Mouse (Mus musculus) heart, adult 2 months (tissue): ENCODE results near the gene Kank2. TPM values are rescaled to one million over a fixed set of nuclear protein-coding genes. Genes with fewer than 3 reads are reported as not detected.

Source experiments
- DNase-seq, 2 experiments: peaks; one replicate each; pipeline ENCODE4 v3.0.0; 2021
- H3K27ac ChIP-seq: fragments of 200-600 bp; 2 replicates; pipeline ENCODE4 v1.8.1; 2022
- H3K27me3 ChIP-seq: fragments of 200-500 bp; 2 replicates; pipeline ENCODE4 v1.6.1; 2012; ENCODE audit warnings: mild to moderate bottlenecking, low read length, inconsistent platforms, mixed read lengths; ENCODE audit not compliant: control insufficient read depth, insufficient read depth
- H3K36me3 ChIP-seq: fragments of 200-500 bp; 2 replicates; pipeline ENCODE4 v1.6.1; 2012; ENCODE audit warnings: low read length, inconsistent platforms; ENCODE audit not compliant: control insufficient read depth, insufficient read depth
- H3K4me1 ChIP-seq: fragments of 200-500 bp; 2 replicates; pipeline ENCODE4 v1.6.1; 2011; ENCODE audit warnings: low read length; ENCODE audit not compliant: control insufficient read depth, insufficient read depth
- H3K4me3 ChIP-seq: fragments of 200-600 bp; 2 replicates; pipeline ENCODE4 v1.8.1; 2022
- H3K79me2 ChIP-seq: fragments of 200-500 bp; replicated peaks from 2 replicates; pipeline ENCODE4 v1.6.1; 2012; ENCODE audit warnings: mild to moderate bottlenecking, inconsistent platforms, low read length, moderate library complexity, mixed read lengths; ENCODE audit not compliant: control insufficient read depth, insufficient read depth
- H3K9ac ChIP-seq: fragments of 200-500 bp; 2 replicates; pipeline ENCODE4 v1.6.1; 2012; ENCODE audit warnings: low read depth, mild to moderate bottlenecking, control low read depth, inconsistent platforms, low read length, mixed read lengths
- CTCF ChIP-seq: fragments of 200-600 bp; IDR thresholded peaks from 2 replicates; pipeline ENCODE4 v1.8.1; 2022; ENCODE audit warnings: antibody characterized with exemption, mild to moderate bottlenecking, moderate library complexity
- EP300 ChIP-seq: fragments of 200-500 bp; IDR thresholded peaks from 2 replicates; pipeline ENCODE4 v1.6.1; 2011; ENCODE audit warnings: low read depth, low read length, control low read depth; ENCODE audit not compliant: insufficient read depth
- POLR2A ChIP-seq: fragments of 200-500 bp; IDR thresholded peaks from 2 replicates; pipeline ENCODE4 v1.6.1; 2011; ENCODE audit warnings: mild to moderate bottlenecking, low read depth, low read length, control low read depth; ENCODE audit not compliant: insufficient read depth
- WGBS: fragments of 180-500 bp; shearing (Covaris S2); methylation state at CpG from one replicate; pipeline ENCODE4 v1.1.7; 2018; 5-methylcytosine and 5-hydroxymethylcytosine counted together
- intact Hi-C: fragments of 180-260 bp; cut with DNase I; formaldehyde crosslinking; loops from one replicate; pipeline ENCODE4 v1.15.1; 2025
- polyA plus RNA-seq: library from polyadenylated mRNA; depleted of rRNA; stranded (reverse); fragments of >200 nt; gene quantifications from 2 replicates; pipeline ENCODE4 v1.2.3, GENCODE M21; 2012
- total RNA-seq, 2 experiments: library from RNA; stranded (reverse); gene quantifications; 2 replicates each; pipeline ENCODE4 v1.2.3; 2021

Kank2 gene
- total and polyA plus RNA-seq, 3 experiments: 45.3 to 62.9 (median 57.3) TPM

DNA sequence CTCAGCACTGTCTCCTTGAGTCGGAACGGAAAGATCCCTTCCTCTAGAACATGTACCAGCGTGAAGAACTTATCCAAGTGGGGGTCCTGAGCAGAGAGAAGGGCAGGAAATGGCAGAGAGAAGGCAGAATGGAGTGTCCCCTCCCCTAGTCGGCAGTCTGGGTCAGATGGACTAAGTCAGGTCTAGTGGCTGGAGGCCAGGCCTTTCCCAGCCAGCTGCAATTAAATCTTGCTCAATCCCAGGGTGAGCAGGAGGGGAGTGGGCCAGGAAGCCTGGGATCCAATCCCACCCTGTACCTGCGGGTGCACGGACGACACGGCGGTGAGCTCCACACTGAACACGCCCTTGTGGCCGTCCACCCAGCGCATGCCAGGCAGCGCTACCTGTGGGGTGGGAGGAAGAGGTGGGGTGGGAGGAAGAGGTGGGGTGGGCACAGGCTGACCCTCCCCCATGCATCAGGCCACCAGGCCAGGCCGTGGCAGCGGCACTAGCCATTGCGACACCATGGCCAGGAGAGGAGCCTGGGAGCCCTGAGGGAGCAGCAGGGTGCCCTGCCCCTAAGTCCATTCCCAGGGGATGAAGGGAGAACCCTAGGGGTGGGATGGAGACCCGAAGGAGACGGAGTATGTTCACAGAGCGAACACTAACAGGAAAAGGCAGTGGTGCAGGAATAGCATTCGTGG, 33.2 kb upstream of the Kank2 start:
- peak; percentile 19 to 51 for DNase-seq
- H3K79me2 ChIP-seq: no peaks in the 10 kb centered on the region

DNA sequence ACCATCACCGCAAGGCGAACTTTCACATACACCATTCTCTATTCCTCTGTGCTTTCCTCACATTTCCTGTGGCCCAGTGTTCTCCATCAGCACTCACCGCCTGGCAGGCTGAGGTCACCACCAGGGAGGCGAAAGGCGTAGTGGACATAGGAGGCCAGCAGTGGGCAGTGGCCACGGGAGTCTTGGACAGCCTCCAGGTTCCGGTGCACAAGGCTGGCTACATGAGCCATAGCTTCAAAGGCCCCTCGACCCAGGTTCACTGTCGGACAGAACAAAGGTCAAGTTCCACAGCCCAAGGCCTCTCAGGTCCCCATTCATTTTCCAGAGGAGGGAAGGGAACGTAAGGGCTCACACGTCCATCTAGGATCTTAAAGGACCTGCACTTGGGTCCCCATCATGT, 32.4 kb upstream of the Kank2 start:
- H3K36me3 ChIP-seq: no peaks in the 10 kb centered on the region
- intact Hi-C loops: no loop called here
- WGBS: 78% methylated on average over 11 of the region's 11 CpGs
- DNase-seq: no peak
- H3K27ac ChIP-seq: no peak overlapping the region
- no peaks in the 10 kb centered on the region for H3K79me2 ChIP-seq
- no peaks in the 10 kb centered on the region; the same call in 1 of the 2 replicates for H3K4me1 ChIP-seq
- no peak for TF ChIP-seq EP300
- no peak for TF ChIP-seq CTCF
- TF ChIP-seq POLR2A: no peak
- no peaks in the 10 kb centered on the region for H3K27me3 ChIP-seq
- H3K9ac ChIP-seq: no peak overlapping the region
- no peak overlapping the region for H3K4me3 ChIP-seq

More for the DNA sequence above, 33.2 kb upstream of the Kank2 start:
- Histone ChIP-seq H3K27ac (no peak overlapping the region), H3K4me3 (no peak overlapping the region), H3K9ac (no peak overlapping the region), H3K27me3 (no peaks in the 10 kb centered on the region), H3K36me3 (no peaks in the 10 kb centered on the region), H3K4me1 (no peaks in the 10 kb centered on the region; the same call in 1 of the 2 replicates)
- intact Hi-C loops: no loop called here
- no peak for TF ChIP-seq EP300
- TF ChIP-seq CTCF: no peak
- WGBS: 86% methylated on average over 20 of the region's 20 CpGs

DNA sequence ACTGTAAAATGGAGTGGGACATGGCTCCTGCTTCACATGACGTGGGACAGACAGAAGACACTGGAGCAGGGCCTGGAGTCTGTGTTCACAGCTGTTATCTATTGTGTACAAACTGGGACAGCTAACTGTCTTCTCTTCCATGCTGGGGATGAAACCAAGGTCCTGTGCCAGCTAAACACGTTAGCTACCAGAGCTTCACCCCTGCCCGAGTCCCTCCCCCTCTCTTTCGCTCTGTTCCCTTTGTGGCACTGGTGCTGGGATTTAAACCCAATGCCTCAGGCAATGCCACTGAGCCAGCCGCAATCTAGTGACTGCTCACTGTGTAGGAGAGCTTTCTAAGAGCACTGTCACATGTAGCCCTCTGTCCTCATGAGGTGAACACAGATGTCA, 31.9 kb upstream of the Kank2 start:
- intact Hi-C loops: no loop called here
- Histone ChIP-seq H3K27ac (no peak overlapping the region), H3K79me2 (no peaks in the 10 kb centered on the region), H3K4me3 (no peak overlapping the region), H3K27me3 (no peaks in the 10 kb centered on the region), H3K36me3 (no peaks in the 10 kb centered on the region), H3K4me1 (no peaks in the 10 kb centered on the region; the same call in 1 of the 2 replicates), H3K9ac (no peak overlapping the region)
- WGBS: 87% methylated on average over 5 of the region's 5 CpGs
- no peak for TF ChIP-seq POLR2A
- TF ChIP-seq EP300: no peak
- TF ChIP-seq CTCF: no peak
- DNase-seq: no peak

DNA sequence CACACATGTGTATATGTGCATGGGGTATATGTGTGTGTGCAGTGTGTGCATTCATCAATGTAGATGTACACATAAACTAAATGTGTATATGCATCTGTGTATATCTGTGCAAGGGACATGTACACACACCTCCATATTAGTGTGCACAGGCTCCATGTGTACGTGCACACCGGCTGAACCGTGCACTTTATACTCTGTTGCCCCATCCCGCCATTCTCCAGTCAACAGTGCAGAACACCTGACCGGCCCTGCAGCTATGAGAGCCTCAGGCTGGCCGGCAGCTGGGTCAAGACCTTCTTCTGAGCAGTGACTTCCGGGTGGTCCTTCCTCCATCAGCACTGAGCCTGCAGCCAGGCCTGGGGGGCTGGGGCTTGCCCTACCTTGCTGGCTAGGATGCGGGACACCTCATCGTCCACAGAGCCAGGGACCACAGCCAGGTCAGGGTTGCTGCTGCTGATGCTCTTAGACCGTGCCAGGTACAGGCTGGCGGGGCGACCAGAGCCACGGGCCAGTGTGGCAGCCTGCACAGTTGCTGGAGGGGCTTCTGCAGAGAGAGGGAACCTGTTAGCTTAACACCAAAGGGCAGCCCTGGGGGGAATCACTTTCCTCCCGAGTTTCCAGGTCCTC, 31.4 kb upstream of the Kank2 start:
- intact Hi-C loops: loop anchor here (10.0 kb wide), 1 partner anchor 45 kb away; no protein-coding TSS in a partner anchor
- DNase-seq: peak in 1 of 2 experiments; percentile 20
- no peak overlapping the region for H3K27ac ChIP-seq
- no peaks in the 10 kb centered on the region for H3K79me2 ChIP-seq
- no peak for TF ChIP-seq POLR2A
- TF ChIP-seq CTCF: no peak
- TF ChIP-seq EP300: no peak
- no peaks in the 10 kb centered on the region for H3K36me3 ChIP-seq
- WGBS: 88% methylated on average over 14 of the region's 14 CpGs
- no peaks in the 10 kb centered on the region for H3K4me1 ChIP-seq
- H3K4me3 ChIP-seq: no peak overlapping the region
- no peak overlapping the region for H3K9ac ChIP-seq
- no peaks in the 10 kb centered on the region for H3K27me3 ChIP-seq

DNA sequence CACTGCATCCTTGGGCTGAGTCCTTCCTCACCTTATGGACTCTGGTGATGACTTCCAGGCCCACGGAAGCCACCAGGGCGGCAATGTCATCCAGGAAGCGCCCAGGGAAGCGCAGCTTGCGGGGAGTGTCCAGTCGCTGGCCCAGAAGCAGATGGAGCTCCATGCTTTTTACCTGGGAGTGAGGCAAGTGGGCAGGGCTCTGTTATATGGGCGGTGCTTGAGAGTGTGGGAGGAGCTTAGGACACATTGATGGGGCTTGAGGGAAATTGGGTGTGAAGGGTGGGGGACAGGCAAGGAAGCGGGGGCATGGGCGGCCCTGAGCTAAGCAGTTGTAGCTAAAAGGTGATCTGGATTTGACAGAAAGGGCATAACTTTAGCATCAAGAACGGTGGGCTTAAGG, 25.8 kb upstream of the Kank2 start:
- intact Hi-C loops: loop anchor here (10.0 kb wide), 1 partner anchor 50 kb away; no protein-coding TSS in a partner anchor
- no peaks in the 10 kb centered on the region for H3K36me3 ChIP-seq
- H3K4me1 ChIP-seq: no peaks in the 10 kb centered on the region
- TF ChIP-seq POLR2A: no peak
- TF ChIP-seq EP300: no peak
- no peak for TF ChIP-seq CTCF
- DNase-seq: no peak
- no peak overlapping the region for H3K27ac ChIP-seq
- WGBS: 81% methylated on average over 10 of the region's 10 CpGs
- H3K79me2 ChIP-seq: no peaks in the 10 kb centered on the region
- no peak overlapping the region for H3K4me3 ChIP-seq
- H3K9ac ChIP-seq: no peak overlapping the region
- no peaks in the 10 kb centered on the region for H3K27me3 ChIP-seq

DNA sequence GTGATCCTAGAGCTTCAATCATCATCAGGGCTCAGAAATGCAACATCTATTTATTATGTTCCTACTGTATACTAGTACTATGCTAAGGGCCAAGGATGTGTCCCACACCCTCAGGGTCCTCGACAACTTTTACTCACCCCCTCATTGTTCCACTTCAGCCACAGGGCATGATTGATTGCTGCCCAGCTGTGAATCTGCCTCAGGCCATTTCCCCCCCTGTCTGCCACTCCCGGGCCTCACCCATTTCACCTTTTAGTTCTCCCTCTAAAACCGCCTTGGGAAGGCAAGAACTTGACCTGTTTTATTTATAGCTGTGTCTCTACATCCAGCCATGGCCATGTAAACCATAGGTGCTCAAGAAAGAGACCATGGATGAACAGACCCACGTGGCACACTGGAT, 25.4 kb upstream of the Kank2 start:
- Histone ChIP-seq H3K79me2 (no peaks in the 10 kb centered on the region), H3K4me1 (no peaks in the 10 kb centered on the region), H3K9ac (no peak overlapping the region), H3K4me3 (no peak overlapping the region), H3K27ac (no peak overlapping the region), H3K27me3 (no peaks in the 10 kb centered on the region), H3K36me3 (no peaks in the 10 kb centered on the region)
- WGBS: 68% methylated on average over 4 of the region's 4 CpGs
- no peak for DNase-seq
- no peak for TF ChIP-seq CTCF
- no peak for TF ChIP-seq POLR2A
- no peak for TF ChIP-seq EP300
- intact Hi-C loops: loop anchor here (10.0 kb wide), 1 partner anchor 51 kb away; no protein-coding TSS in a partner anchor
